Mouse (Mus musculus) forebrain, embryonic 11.5 days (tissue): ENCODE measurements around the gene Myo18a. TPM values are rescaled to one million over a fixed set of nuclear protein-coding genes. Genes with fewer than 3 reads are reported as not detected.
A peak's percentile ranks its signal among the peaks of the same experiment; 100 is the strongest.

Experiments
- ATAC-seq: fragments of 200-750 bp; cut with Nextera tagmentation; replicated peaks from 2 replicates; pipeline ENCODE4 v1.8.0; 2017; ENCODE audit warnings: moderate TSS enrichment; ENCODE audit not compliant: low FRiP score
- DNase-seq: peaks from one replicate; pipeline ENCODE4 v3.0.0-alpha.2; 2017; ENCODE audit warnings: low spot score
- H3K27ac ChIP-seq: fragments of 300-500 bp; sonication (generic); 2 replicates; pipeline ENCODE4 v1.5.1; 2014; ENCODE audit warnings: low read depth, low read length
- H3K27me3 ChIP-seq: fragments of 300-500 bp; sonication (generic); 2 replicates; pipeline ENCODE4 v1.6.1; 2014; ENCODE audit warnings: mild to moderate bottlenecking, low read length, mixed read lengths; ENCODE audit not compliant: control insufficient read depth, insufficient read depth
- H3K36me3 ChIP-seq: fragments of 300-500 bp; sonication (generic); 2 replicates; pipeline ENCODE4 v1.6.1; 2014; ENCODE audit warnings: mild to moderate bottlenecking, low read length, moderate library complexity, mixed read lengths; ENCODE audit not compliant: control insufficient read depth, insufficient read depth
- H3K4me1 ChIP-seq: fragments of 300-500 bp; sonication (generic); replicated peaks from 2 replicates; pipeline ENCODE4 v1.6.1; 2014; ENCODE audit warnings: low read length, mixed read lengths; ENCODE audit not compliant: control insufficient read depth, insufficient read depth
- H3K4me2 ChIP-seq: fragments of 300-500 bp; sonication (generic); 2 replicates; pipeline ENCODE4 v1.6.1; 2014; ENCODE audit warnings: low read depth, mild to moderate bottlenecking, low read length, moderate library complexity, mixed read lengths; ENCODE audit not compliant: severe bottlenecking
- H3K4me3 ChIP-seq: fragments of 300-500 bp; sonication (generic); 2 replicates; pipeline ENCODE4 v1.5.1; 2014; ENCODE audit warnings: low read depth, low read length
- H3K9ac ChIP-seq: fragments of 300-500 bp; sonication (generic); 2 replicates; pipeline ENCODE4 v1.6.1; 2014; ENCODE audit warnings: low read length
- H3K9me3 ChIP-seq: fragments of 300-500 bp; sonication (generic); 2 replicates; pipeline ENCODE4 v1.6.1; 2016; ENCODE audit warnings: low read length, mixed read lengths; ENCODE audit not compliant: control insufficient read depth
- WGBS: fragments of 180-500 bp; shearing (Covaris S2); extraction: QIAGEN DNeasy Blood & Tissue Kit; methylation state at CpG from one replicate; pipeline ENCODE4 v1.1.7; 2014; 5-methylcytosine and 5-hydroxymethylcytosine counted together
- polyA plus RNA-seq: library from polyadenylated mRNA; unstranded; fragments of >200 nt; fragmentation: Nextera tagmentation; extraction: Ambion mirVana; gene quantifications from 2 replicates; pipeline ENCODE4 v1.2.1, GENCODE M21; 2014

Myo18a gene
- polyA plus RNA-seq, 1 experiment from 2014 or later: 31.4 TPM

DNA sequence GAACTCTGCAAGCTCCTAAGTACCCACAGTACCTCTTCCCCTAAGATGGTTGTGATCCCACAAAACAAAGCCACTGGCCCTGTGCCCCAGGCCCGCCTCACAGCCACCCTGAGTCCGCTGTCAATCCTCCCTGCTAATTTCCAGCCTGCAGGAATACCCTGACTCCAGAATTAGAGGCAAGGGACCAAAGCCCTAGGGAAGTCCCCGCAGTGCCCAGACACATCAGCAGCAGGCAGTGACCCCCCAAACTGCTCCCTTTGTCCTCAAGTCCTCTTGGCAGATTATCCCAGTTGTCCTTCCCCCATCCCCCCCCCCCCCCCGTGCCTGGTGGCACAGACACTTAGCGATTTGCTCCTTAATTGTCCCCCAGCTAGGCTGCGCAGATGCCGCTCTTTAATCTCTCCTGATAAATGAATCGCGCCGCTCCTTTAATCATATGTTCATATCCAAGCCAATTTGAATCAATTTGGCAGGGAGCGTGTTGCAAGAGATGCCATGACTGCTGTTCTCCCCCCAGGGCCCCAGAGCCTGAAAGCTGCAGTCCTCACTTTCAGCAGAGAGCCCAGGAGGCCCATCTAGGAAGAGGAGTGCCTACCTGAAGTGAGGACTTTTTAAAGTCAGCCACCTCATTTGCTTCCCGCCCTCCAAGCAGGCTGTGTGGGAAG lies 104.5 kb downstream of the Myo18a start:
- DNase-seq: no peak
- Histone ChIP-seq H3K4me2 (0 out of 2 replicates have a peak overlapping the region, but pooled peaks have one; percentile 24), H3K4me3 (no peak overlapping the region), H3K9ac (peak overlapping the region; percentile 27; the same call in 1 of the 2 replicates), H3K4me1 (peaks cover 39% of the 10 kb centered on the region), H3K27ac (peak overlapping the region; percentile 53; the same call in 1 of the 2 replicates), H3K9me3 (no peaks in the 10 kb centered on the region), H3K36me3 (no peaks in the 10 kb centered on the region), H3K27me3 (peaks cover 4% of the 10 kb centered on the region)
- WGBS: 4% methylated on average over 12 of the region's 12 CpGs
- peak; percentile 33; the same call in 1 of the 2 replicates for ATAC-seq

- H3K9ac ChIP-seq: no peak overlapping the region
- 27% methylated on average over 4 of the region's 4 CpGs for WGBS
- ATAC-seq: no peak
- H3K4me2 ChIP-seq: no peak overlapping the region
- no peaks in the 10 kb centered on the region for H3K9me3 ChIP-seq
- no peak for DNase-seq
- peaks cover 30% of the 10 kb centered on the region for H3K4me1 ChIP-seq
- H3K36me3 ChIP-seq: no peaks in the 10 kb centered on the region
- H3K4me3 ChIP-seq: no peak overlapping the region
- no peak overlapping the region for H3K27ac ChIP-seq
- no peaks in the 10 kb centered on the region; the same call in 1 of the 2 replicates for H3K27me3 ChIP-seq
These were observed 108.4 kb downstream of the Myo18a start for GRCm38 (mm10) chr11:77871436-77871835.

DNA sequence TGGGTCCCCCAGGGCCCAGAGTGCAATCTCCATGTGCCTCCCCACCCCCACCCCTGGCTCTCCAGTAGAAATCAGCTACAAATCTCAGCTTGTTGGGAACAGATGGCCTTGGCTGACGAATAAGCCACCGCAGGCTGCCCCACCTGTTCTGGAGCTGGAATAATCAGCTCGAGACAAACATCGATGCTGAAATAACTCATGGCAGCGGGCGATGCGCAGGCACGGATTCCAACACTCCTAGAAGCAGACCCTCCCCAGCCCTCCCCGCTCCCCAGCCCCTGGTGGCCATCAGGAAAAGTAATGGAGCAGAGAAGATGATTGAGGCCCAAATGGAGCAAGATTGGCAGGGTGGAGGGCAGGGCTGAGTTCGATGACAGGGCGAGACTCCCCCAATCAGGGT lies 109.2 kb downstream of the Myo18a start:
- ATAC-seq (no peak), DNase-seq (no peak)
- Histone ChIP-seq H3K4me2 (no peak overlapping the region; the same call in 1 of the 2 replicates), H3K9ac (no peak overlapping the region), H3K27me3 (no peaks in the 10 kb centered on the region; the same call in 1 of the 2 replicates), H3K27ac (no peak overlapping the region), H3K9me3 (no peaks in the 10 kb centered on the region), H3K36me3 (no peaks in the 10 kb centered on the region), H3K4me1 (peaks cover 22% of the 10 kb centered on the region), H3K4me3 (no peak overlapping the region)
- 4% methylated on average over 11 of the region's 11 CpGs for WGBS

- H3K27me3 ChIP-seq: no peaks in the 10 kb centered on the region; the same call in 1 of the 2 replicates
- H3K9me3 ChIP-seq: no peaks in the 10 kb centered on the region
- H3K4me1 ChIP-seq: peaks cover 18% of the 10 kb centered on the region
- no peak for DNase-seq
- 10% methylated on average over 7 of the region's 7 CpGs for WGBS
- no peak overlapping the region for H3K4me3 ChIP-seq
- no peak overlapping the region for H3K27ac ChIP-seq
- H3K4me2 ChIP-seq: no peak overlapping the region; the same call in 1 of the 2 replicates
- H3K36me3 ChIP-seq: no peaks in the 10 kb centered on the region
- ATAC-seq: no peak
- no peak overlapping the region for H3K9ac ChIP-seq
These were observed 109.6 kb downstream of the Myo18a start for GRCm38 (mm10) chr11:77872685-77873084.

- DNase-seq (no peak), ATAC-seq (no peak)
- H3K27ac ChIP-seq: no peak overlapping the region
- no peak overlapping the region for H3K9ac ChIP-seq
- no peaks in the 10 kb centered on the region for H3K9me3 ChIP-seq
- no peaks in the 10 kb centered on the region for H3K36me3 ChIP-seq
- no peak overlapping the region for H3K4me3 ChIP-seq
- peaks cover 13% of the 10 kb centered on the region for H3K4me1 ChIP-seq
- no peaks in the 10 kb centered on the region; the same call in 1 of the 2 replicates for H3K27me3 ChIP-seq
- H3K4me2 ChIP-seq: no peak overlapping the region
- WGBS: 43% methylated on average over 3 of the region's 3 CpGs
These were observed 110.1 kb downstream of the Myo18a start for GRCm38 (mm10) chr11:77873116-77873515.

DNA sequence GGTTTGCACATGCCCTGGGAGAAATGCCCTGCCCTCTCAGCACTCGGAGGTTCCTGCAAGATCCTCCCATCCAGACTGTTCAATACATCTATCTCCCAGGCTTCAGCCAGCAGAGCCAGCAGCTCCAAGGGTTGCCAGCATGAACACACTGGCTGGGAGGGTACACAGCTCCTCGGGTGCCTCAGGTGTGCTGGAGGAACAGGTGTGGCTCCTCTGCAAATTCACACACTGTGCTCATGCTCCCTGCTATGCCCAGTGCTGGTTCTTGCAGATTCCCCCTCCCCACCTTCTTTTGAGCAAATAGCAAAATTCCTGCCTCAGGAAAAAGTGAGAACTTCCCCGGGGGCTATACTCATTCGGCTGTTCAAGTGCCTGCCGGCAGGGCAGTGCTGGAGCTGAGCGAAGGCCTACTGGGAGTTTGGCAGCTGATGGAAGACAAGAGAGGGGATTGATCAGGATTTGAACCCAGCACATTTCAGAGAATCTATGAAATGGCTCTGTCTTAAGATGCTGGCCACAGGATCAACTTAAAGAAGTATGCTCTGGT lies 111.7 kb downstream of the Myo18a start:
- no peak for ATAC-seq
- Histone ChIP-seq H3K4me1 (peaks cover 12% of the 10 kb centered on the region), H3K4me2 (no peak overlapping the region), H3K36me3 (no peaks in the 10 kb centered on the region), H3K27me3 (no peaks in the 10 kb centered on the region; the same call in 1 of the 2 replicates), H3K4me3 (no peak overlapping the region), H3K9ac (no peak overlapping the region), H3K9me3 (no peaks in the 10 kb centered on the region), H3K27ac (no peak overlapping the region)
- WGBS: 64% methylated on average over 6 of the region's 6 CpGs
- no peak for DNase-seq

- no peaks in the 10 kb centered on the region for H3K9me3 ChIP-seq
- ATAC-seq: peak; percentile 74; the same call in 1 of the 2 replicates
- 39% methylated on average over 5 of the region's 5 CpGs for WGBS
- no peaks in the 10 kb centered on the region for H3K36me3 ChIP-seq
- H3K4me2 ChIP-seq: no peak overlapping the region
- H3K4me3 ChIP-seq: no peak overlapping the region
- DNase-seq: no peak
- H3K27me3 ChIP-seq: no peaks in the 10 kb centered on the region; the same call in 1 of the 2 replicates
- no peak overlapping the region for H3K27ac ChIP-seq
- no peak overlapping the region for H3K9ac ChIP-seq
- peaks cover 15% of the 10 kb centered on the region for H3K4me1 ChIP-seq
These were observed 112.2 kb downstream of the Myo18a start for GRCm38 (mm10) chr11:77875269-77875668.

GRCm38 (mm10) chr11:77875847-77876759 lies 113.1 kb downstream of the Myo18a start:
- no peaks in the 10 kb centered on the region; the same call in 1 of the 2 replicates for H3K27me3 ChIP-seq
- no peak overlapping the region for H3K4me2 ChIP-seq
- WGBS: 59% methylated on average over 26 of the region's 26 CpGs
- peaks cover 15% of the 10 kb centered on the region for H3K4me1 ChIP-seq
- H3K9ac ChIP-seq: no peak overlapping the region
- no peak overlapping the region for H3K27ac ChIP-seq
- DNase-seq (no peak), ATAC-seq (no peak)
- H3K36me3 ChIP-seq: no peaks in the 10 kb centered on the region
- H3K9me3 ChIP-seq: no peaks in the 10 kb centered on the region
- H3K4me3 ChIP-seq: no peak overlapping the region
